Mouse (Mus musculus) embryonic facial prominence, embryonic 14.5 days (tissue): Measurements from ENCODE around the gene Ppp1r9a. TPM values are rescaled to one million over a fixed set of nuclear protein-coding genes. Genes with fewer than 3 reads are reported as not detected.

ENCODE experiments used
- ATAC-seq: fragments of 200-750 bp; cut with Nextera tagmentation; 2 replicates; pipeline ENCODE4 v1.8.0; 2017; ENCODE audit warnings: low read depth, moderate number of reproducible peaks, moderate TSS enrichment
- DNase-seq: peaks from one replicate; pipeline ENCODE4 v3.0.0-alpha.2; 2015; ENCODE audit warnings: low spot score
- H3K27ac ChIP-seq: fragments of 300-500 bp; sonication (generic); replicated peaks from 2 replicates; pipeline ENCODE4 v1.5.1; 2014; ENCODE audit warnings: low read depth, mild to moderate bottlenecking, low read length, moderate library complexity
- H3K27me3 ChIP-seq: fragments of 300-500 bp; sonication (generic); replicated peaks from 2 replicates; pipeline ENCODE4 v1.6.1; 2014; ENCODE audit warnings: low read length; ENCODE audit not compliant: control insufficient read depth, insufficient read depth
- H3K36me3 ChIP-seq: fragments of 300-500 bp; sonication (generic); 2 replicates; pipeline ENCODE4 v1.6.1; 2014; ENCODE audit warnings: low read length, mixed read lengths; ENCODE audit not compliant: control insufficient read depth, insufficient read depth
- H3K4me1 ChIP-seq: fragments of 300-500 bp; sonication (generic); 2 replicates; pipeline ENCODE4 v1.6.1; 2014; ENCODE audit warnings: antibody characterized with exemption, low read length; ENCODE audit not compliant: control insufficient read depth, insufficient read depth
- H3K4me2 ChIP-seq: fragments of 300-500 bp; sonication (generic); 2 replicates; pipeline ENCODE4 v1.6.1; 2014; ENCODE audit warnings: low read depth, mild to moderate bottlenecking, low read length, moderate library complexity, mixed read lengths
- H3K4me3 ChIP-seq: fragments of 300-500 bp; sonication (generic); 2 replicates; pipeline ENCODE4 v1.5.1; 2014; ENCODE audit warnings: low read depth, mild to moderate bottlenecking, low read length
- H3K9ac ChIP-seq: fragments of 300-500 bp; sonication (generic); 2 replicates; pipeline ENCODE4 v1.6.1; 2014; ENCODE audit warnings: low read depth, mild to moderate bottlenecking, low read length, moderate library complexity, mixed read lengths
- H3K9me3 ChIP-seq: fragments of 300-500 bp; sonication (generic); 2 replicates; pipeline ENCODE4 v1.6.1; 2016; ENCODE audit warnings: low read length; ENCODE audit not compliant: control insufficient read depth
- WGBS: fragments of 180-500 bp; shearing (Covaris S2); extraction: QIAGEN DNeasy Blood & Tissue Kit; methylation state at CpG from one replicate; pipeline ENCODE4 v1.1.7; 2014; 5-methylcytosine and 5-hydroxymethylcytosine counted together
- polyA plus RNA-seq: library from polyadenylated mRNA; unstranded; fragments of >200 nt; fragmentation: Nextera tagmentation; extraction: Ambion mirVana; gene quantifications from 2 replicates; pipeline ENCODE4 v1.2.1, GENCODE M21; 2014

Gene Ppp1r9a
- polyA plus RNA-seq, 1 experiment from 2014 or later, result 17.1 TPM

- no peak overlapping the region for H3K4me2 ChIP-seq
- H3K27ac ChIP-seq, result no peak overlapping the region
- H3K9me3 ChIP-seq, result no peaks in the 10 kb centered on the region
- H3K4me1 ChIP-seq, result peaks cover 4% of the 10 kb centered on the region; the same call in 1 of the 2 replicates
- DNase-seq (no peak), ATAC-seq (no peak)
- H3K36me3 ChIP-seq, result no peaks in the 10 kb centered on the region
- H3K4me3 ChIP-seq, result no peak overlapping the region
- 53% methylated on average over 8 of the region's 8 CpGs for WGBS
- no peaks in the 10 kb centered on the region for H3K27me3 ChIP-seq
- H3K9ac ChIP-seq, result no peak overlapping the region
These were observed 197.1 kb downstream of the Ppp1r9a start for GRCm38 (mm10) chr6:5099842-5100241.

GRCm38 (mm10) chr6:5100347-5100746 is 197.6 kb downstream of the Ppp1r9a start:
- WGBS, result 76% methylated on average over 10 of the region's 10 CpGs
- no peak overlapping the region for H3K27ac ChIP-seq

DNA sequence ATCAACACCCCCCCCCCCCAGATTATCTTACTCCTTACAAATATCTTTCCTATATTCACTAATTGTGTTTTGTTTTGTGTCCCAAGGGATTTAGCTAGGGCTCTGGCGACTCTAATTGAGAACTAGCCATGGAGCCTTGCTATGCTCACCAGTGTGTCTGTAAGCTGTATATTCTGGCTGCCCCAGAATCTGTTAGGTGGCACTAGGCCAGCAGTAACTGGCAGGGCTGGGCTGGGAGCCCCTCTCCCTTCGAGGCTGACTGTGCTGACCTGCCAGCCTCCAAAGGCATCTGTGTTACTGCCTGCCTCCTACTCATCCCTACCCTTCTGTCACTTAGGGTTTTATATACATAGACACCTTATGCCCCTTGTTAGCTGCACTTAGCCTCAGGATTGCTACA is 200.0 kb downstream of the Ppp1r9a start:
- H3K27me3 ChIP-seq, result no peaks in the 10 kb centered on the region
- no peak overlapping the region for H3K27ac ChIP-seq
- no peak overlapping the region for H3K4me2 ChIP-seq
- DNase-seq (no peak), ATAC-seq (peak; percentile 74)
- WGBS, result 10% methylated on average over 2 of the region's 2 CpGs
- no peaks in the 10 kb centered on the region for H3K9me3 ChIP-seq
- no peak overlapping the region for H3K9ac ChIP-seq
- H3K4me1 ChIP-seq, result peaks cover 4% of the 10 kb centered on the region; the same call in 1 of the 2 replicates
- H3K36me3 ChIP-seq, result no peaks in the 10 kb centered on the region
- no peak overlapping the region for H3K4me3 ChIP-seq

More at GRCm38 (mm10) chr6:5100347-5100746, 197.6 kb downstream of the Ppp1r9a start:
- H3K27me3 ChIP-seq, result no peaks in the 10 kb centered on the region
- DNase-seq (no peak), ATAC-seq (no peak)
- no peak overlapping the region for H3K4me3 ChIP-seq
- no peak overlapping the region for H3K4me2 ChIP-seq
- H3K36me3 ChIP-seq, result no peaks in the 10 kb centered on the region
- H3K9ac ChIP-seq, result no peak overlapping the region
- H3K4me1 ChIP-seq, result peaks cover 4% of the 10 kb centered on the region; the same call in 1 of the 2 replicates
- no peaks in the 10 kb centered on the region for H3K9me3 ChIP-seq

DNA sequence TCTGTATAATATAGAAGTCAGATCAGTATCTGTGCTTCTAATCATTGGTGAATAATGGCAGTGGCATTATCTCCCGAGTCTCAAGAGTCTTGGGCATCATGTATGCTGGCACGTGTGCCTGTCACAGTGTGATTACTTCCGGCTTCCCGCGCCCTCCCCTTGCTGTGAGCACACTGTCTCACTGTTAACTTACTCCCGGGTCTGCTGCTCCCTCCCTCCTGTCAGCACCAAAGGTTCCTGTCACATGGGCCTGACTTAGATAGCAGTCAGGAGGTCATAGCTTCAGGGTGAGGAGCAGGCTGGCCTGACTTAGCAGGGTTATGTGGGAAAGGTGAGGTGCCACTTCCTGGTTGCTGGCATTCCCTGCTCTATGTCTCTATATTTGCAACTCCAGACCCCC is 201.1 kb downstream of the Ppp1r9a start:
- ATAC-seq, result no peak
- 30% methylated on average over 6 of the region's 6 CpGs for WGBS

GRCm38 (mm10) chr6:5104238-5104637 is 201.5 kb downstream of the Ppp1r9a start:
- ATAC-seq (no peak), DNase-seq (no peak)
- 86% methylated on average over 7 of the region's 7 CpGs for WGBS

More for the DNA sequence above, 201.1 kb downstream of the Ppp1r9a start:
- peaks cover 5% of the 10 kb centered on the region for H3K4me1 ChIP-seq
- no peak overlapping the region for H3K9ac ChIP-seq
- no peak for DNase-seq
- no peak overlapping the region for H3K27ac ChIP-seq
- H3K27me3 ChIP-seq, result no peaks in the 10 kb centered on the region
- no peak overlapping the region for H3K4me3 ChIP-seq
- no peaks in the 10 kb centered on the region for H3K36me3 ChIP-seq
- no peak overlapping the region for H3K4me2 ChIP-seq
- H3K9me3 ChIP-seq, result no peaks in the 10 kb centered on the region

DNA sequence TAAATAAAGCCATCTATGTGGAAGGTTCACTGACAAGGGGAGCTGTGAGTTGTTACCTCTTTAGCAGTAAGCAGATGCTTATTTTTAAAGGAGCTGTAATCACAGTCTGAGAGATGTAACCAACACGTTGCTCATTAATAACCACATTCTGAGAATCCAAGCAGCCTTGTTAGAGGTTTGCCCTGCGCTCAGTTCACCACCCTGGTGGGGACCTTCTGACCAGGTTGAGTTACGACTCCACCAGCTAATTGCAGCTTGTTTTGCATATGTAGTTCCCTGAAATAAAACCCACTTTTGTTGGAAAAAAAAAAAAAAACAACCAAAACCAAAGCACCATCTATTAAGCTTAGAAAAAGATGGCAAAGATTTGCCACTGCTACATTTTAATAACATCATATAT is 205.8 kb downstream of the Ppp1r9a start:
- Histone ChIP-seq H3K4me2 (no peak overlapping the region), H3K9ac (no peak overlapping the region), H3K9me3 (no peaks in the 10 kb centered on the region), H3K27ac (peak overlapping the region; percentile 3; the same call in 1 of the 2 replicates), H3K4me3 (no peak overlapping the region), H3K4me1 (peaks cover 8% of the 10 kb centered on the region; the same call in 1 of the 2 replicates), H3K36me3 (no peaks in the 10 kb centered on the region), H3K27me3 (no peaks in the 10 kb centered on the region)
- WGBS, result 62% methylated on average over 3 of the region's 3 CpGs
- DNase-seq (no peak), ATAC-seq (no peak)

More at GRCm38 (mm10) chr6:5104238-5104637, 201.5 kb downstream of the Ppp1r9a start:
- no peak overlapping the region for H3K27ac ChIP-seq
- H3K9me3 ChIP-seq, result no peaks in the 10 kb centered on the region
- H3K27me3 ChIP-seq, result no peaks in the 10 kb centered on the region
- H3K4me2 ChIP-seq, result no peak overlapping the region
- no peak overlapping the region for H3K9ac ChIP-seq
- H3K4me1 ChIP-seq, result peaks cover 9% of the 10 kb centered on the region
- no peaks in the 10 kb centered on the region for H3K36me3 ChIP-seq
- no peak overlapping the region for H3K4me3 ChIP-seq

DNA sequence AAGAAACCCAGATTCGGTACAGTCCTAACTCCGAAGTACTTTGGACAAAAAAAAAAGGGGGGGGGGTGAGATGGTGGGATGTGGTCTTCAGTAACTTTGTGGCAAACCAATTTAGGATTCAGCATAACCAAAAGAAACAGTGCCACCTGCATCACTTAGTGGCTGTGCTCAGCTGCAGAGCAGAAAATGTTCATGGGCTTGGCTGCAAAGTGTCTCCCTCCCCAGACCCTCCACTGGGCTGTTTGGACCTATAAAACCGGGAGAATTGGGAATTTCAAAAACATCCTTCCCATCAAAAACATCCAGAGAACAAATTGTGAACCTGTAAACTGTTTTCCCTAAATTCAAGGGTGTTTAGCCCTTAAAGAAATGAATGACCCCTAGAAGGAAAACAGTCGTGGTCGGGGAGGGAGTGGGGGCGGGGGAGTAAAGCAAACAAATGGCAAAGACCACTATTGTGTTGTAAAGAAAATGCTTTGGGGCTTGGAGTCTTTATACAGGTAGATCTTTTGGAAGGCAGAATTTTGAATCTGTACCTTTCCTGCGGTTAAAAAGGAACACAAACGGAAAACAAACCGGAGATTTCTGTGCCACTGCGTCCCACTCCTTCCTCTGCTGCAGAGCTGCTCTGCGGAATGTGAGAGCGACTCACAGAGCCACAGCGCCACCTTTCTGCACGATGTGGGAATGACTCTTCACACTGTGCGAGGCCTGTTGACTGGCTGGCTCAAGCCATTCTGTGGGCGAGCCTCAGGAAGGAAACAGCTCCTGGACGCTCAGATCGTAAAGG is 207.4 kb downstream of the Ppp1r9a start:
- Histone ChIP-seq H3K27me3 (no peaks in the 10 kb centered on the region), H3K4me1 (peaks cover 8% of the 10 kb centered on the region; the same call in 1 of the 2 replicates), H3K36me3 (0 out of 2 replicates have a peak, but pooled peaks cover 2% of the 10 kb centered on the region), H3K27ac (peak overlapping the region; percentile 49), H3K4me3 (peak overlapping the region; percentile 32), H3K9me3 (no peaks in the 10 kb centered on the region), H3K9ac (peak overlapping the region; percentile 30; the same call in 1 of the 2 replicates), H3K4me2 (peak overlapping the region; percentile 62)
- ATAC-seq (peak; percentile 98), DNase-seq (peak; percentile 93)
- 4% methylated on average over 18 of the region's 18 CpGs for WGBS

- 16% methylated on average over 3 of the region's 3 CpGs for WGBS
- Histone ChIP-seq H3K36me3 (peaks cover 6% of the 10 kb centered on the region; the same call in 1 of the 2 replicates), H3K4me3 (no peak overlapping the region), H3K4me1 (peaks cover 8% of the 10 kb centered on the region; the same call in 1 of the 2 replicates), H3K4me2 (no peak overlapping the region), H3K9ac (no peak overlapping the region), H3K27ac (no peak overlapping the region), H3K27me3 (no peaks in the 10 kb centered on the region), H3K9me3 (no peaks in the 10 kb centered on the region)
- DNase-seq (no peak), ATAC-seq (no peak)
These were observed 208.0 kb downstream of the Ppp1r9a start for GRCm38 (mm10) chr6:5110715-5111048.
